11 mouse cellular contexts compared by ENCODE assay signal in the genomic region with DNA sequence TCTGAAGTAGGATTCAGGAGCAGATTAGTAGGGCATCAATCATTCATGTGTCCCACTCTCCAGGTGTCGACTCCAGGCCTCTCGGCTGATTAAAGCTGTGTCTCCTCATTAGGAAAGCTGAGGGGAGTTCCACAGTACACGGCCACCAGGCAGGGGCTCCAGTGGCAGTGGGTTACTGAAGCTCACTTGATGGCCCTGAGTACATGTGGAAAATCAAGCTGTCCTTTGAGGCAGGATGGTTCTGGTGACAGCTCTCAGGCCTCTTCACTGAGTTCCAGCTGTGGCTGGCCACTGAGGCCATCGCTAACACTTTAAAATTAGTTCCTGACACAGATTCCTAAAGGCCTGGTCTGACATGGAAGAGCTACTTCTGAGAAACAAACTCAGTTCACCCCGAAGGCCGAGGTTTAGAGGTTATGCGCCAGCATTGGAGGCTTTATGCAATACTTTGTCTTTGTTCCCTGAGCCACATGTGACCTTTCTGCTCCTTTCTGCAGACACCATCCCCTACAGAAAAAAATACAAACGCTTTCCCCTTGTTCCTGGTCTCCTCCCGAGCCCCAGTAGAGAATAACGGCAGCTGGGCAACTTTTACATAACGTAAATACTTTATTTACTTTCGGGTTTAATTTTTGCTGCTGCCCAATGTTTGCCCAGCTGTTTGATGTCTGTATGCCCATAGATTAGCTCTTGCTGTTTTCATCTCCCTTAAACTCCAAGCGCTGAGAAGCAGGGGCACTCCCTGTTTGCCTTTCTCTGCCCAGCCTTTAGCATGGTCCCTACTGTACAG.
DNase-seq lines count a peak whose midpoint lies in the region; ATAC-seq and TF ChIP-seq lines count a peak whose summit lies in the region.
"Had no signal": no experiment of that assay in that cellular context is flagged by ENCODE, and none has a peak within 500 bp of the region (broad histone marks: within the 10 kb centered on the region; RNA-seq: fewer than 3 reads in every experiment).

No protein-coding gene starts in this region.

- no peaks in the 10 kb centered on the region for H3K27me3 ChIP-seq in heart, adult 2 months (ENCODE audit: control insufficient read depth, insufficient read depth, low read length)
- H3K27me3 ChIP-seq in midbrain, embryonic 13.5 days, result no peaks in the 10 kb centered on the region
- no peaks in the 10 kb centered on the region for H3K27me3 ChIP-seq in midbrain, embryonic 16.5 days (ENCODE audit: control insufficient read depth, insufficient read depth, low read depth, low read length)
- no peaks in the 10 kb centered on the region for H3K27me3 ChIP-seq in intestine, embryonic 15.5 days (replicated peaks)
- H3K27me3 ChIP-seq in stomach, postnatal 0 days (ENCODE audit: control insufficient read depth, insufficient read depth, low read length), result no peaks in the 10 kb centered on the region
- H3K27me3 ChIP-seq in cerebellum, adult 2 months (ENCODE audit: control insufficient read depth, insufficient read depth, low read length), result peaks cover under 1% of the 10 kb centered on the region; the same call in 1 of the 2 replicates
- H3K27me3 ChIP-seq: neural tube, embryonic 12.5 days had no signal

- peak overlapping the region; percentile 68 for H3K27ac ChIP-seq in heart, adult 2 months
- H3K27ac ChIP-seq in midbrain, embryonic 13.5 days, result peak overlapping the region; percentile 25; the same call in 1 of the 2 replicates
- no peak overlapping the region for H3K27ac ChIP-seq in midbrain, embryonic 16.5 days (ENCODE audit: low read length)
- H3K27ac ChIP-seq in intestine, embryonic 15.5 days, result no peak overlapping the region
- peak overlapping the region; percentile 76 for H3K27ac ChIP-seq in stomach, postnatal 0 days (replicated peaks)
- no peak overlapping the region for H3K27ac ChIP-seq in cerebellum, adult 2 months (ENCODE audit: insufficient read depth, low read length)
- H3K27ac ChIP-seq: neural tube, embryonic 12.5 days had no signal

- TF ChIP-seq EP300 in heart, adult 2 months (IDR thresholded peaks at IDR 0.05; ENCODE audit: insufficient read depth, low read depth, low read length), result no peak
- TF ChIP-seq EP300 in stomach, postnatal 0 days (optimal IDR thresholded peaks at IDR 0.05), result no peak

- TF ChIP-seq POLR2A in heart, adult 2 months (IDR thresholded peaks at IDR 0.05; ENCODE audit: insufficient read depth, low read depth, low read length), result no peak
- TF ChIP-seq POLR2A in cerebellum, adult 2 months (IDR thresholded peaks at IDR 0.05; ENCODE audit: borderline replicate concordance, insufficient read depth, low read length), result no peak

- TF ChIP-seq CTCF in heart, adult 2 months (IDR thresholded peaks at IDR 0.05), result no peak
- TF ChIP-seq CTCF in stomach, postnatal 0 days (IDR thresholded peaks at IDR 0.05; ENCODE audit: low read depth), result no peak
- no peak for TF ChIP-seq CTCF in cerebellum, adult 2 months (IDR thresholded peaks at IDR 0.05; ENCODE audit: borderline replicate concordance, insufficient read depth, low read depth, low read length)

- no peak overlapping the region for H3K4me2 ChIP-seq in midbrain, embryonic 13.5 days (replicated peaks)
- no peak overlapping the region for H3K4me2 ChIP-seq in midbrain, embryonic 16.5 days (ENCODE audit: low read length)
- H3K4me2 ChIP-seq in intestine, embryonic 15.5 days (replicated peaks), result no peak overlapping the region
- no peak overlapping the region; the same call in 1 of the 2 replicates for H3K4me2 ChIP-seq in stomach, postnatal 0 days (replicated peaks; ENCODE audit: low read depth)
- H3K4me2 ChIP-seq: neural tube, embryonic 12.5 days had no signal

- H3K4me3 ChIP-seq in heart, adult 2 months, result no peak overlapping the region
- no peak overlapping the region for H3K4me3 ChIP-seq in midbrain, embryonic 13.5 days (replicated peaks)
- no peak overlapping the region for H3K4me3 ChIP-seq in midbrain, embryonic 16.5 days (ENCODE audit: low read depth, low read length)
- H3K4me3 ChIP-seq in intestine, embryonic 15.5 days (replicated peaks), result no peak overlapping the region
- no peak overlapping the region for H3K4me3 ChIP-seq in stomach, postnatal 0 days (ENCODE audit: low read depth, low read length)
- H3K4me3 ChIP-seq in cerebellum, adult 2 months (replicated peaks; ENCODE audit: insufficient read depth, low read depth, low read length), result no peak overlapping the region
- H3K4me3 ChIP-seq: neural tube, embryonic 12.5 days had no signal

- 0 out of 2 replicates have a peak, but pooled peaks have one; percentile 34 for ATAC-seq in midbrain, embryonic 13.5 days
- ATAC-seq in midbrain, embryonic 16.5 days, result no peak
- ATAC-seq in intestine, embryonic 15.5 days, result peak; percentile 77
- ATAC-seq in stomach, postnatal 0 days (ENCODE audit: low FRiP score, low TSS enrichment), result peak; percentile 86

- H3K36me3 ChIP-seq in heart, adult 2 months (ENCODE audit: control insufficient read depth, insufficient read depth, low read length), result no peaks in the 10 kb centered on the region
- no peaks in the 10 kb centered on the region for H3K36me3 ChIP-seq in midbrain, embryonic 13.5 days
- H3K36me3 ChIP-seq in midbrain, embryonic 16.5 days (ENCODE audit: control insufficient read depth, insufficient read depth, low read length), result no peaks in the 10 kb centered on the region
- no peaks in the 10 kb centered on the region for H3K36me3 ChIP-seq in intestine, embryonic 15.5 days
- H3K36me3 ChIP-seq in stomach, postnatal 0 days (ENCODE audit: control insufficient read depth, insufficient read depth, low read length), result no peaks in the 10 kb centered on the region
- H3K36me3 ChIP-seq: neural tube, embryonic 12.5 days had no signal

- peak in 1 of 2 experiments; percentile 34 for DNase-seq in heart, adult 2 months
- no peak for DNase-seq in heart, postnatal 36 days
- DNase-seq in stomach, postnatal 0 days (ENCODE audit: low spot score), result peak; percentile 52
- DNase-seq in cerebellum, postnatal 14 days, result no peak
- DNase-seq in cerebellum, adult 2 months, result no peak
- DNase-seq: cerebellum, adult 9-11 months; kidney, postnatal 14 days had no signal

- no peaks in the 10 kb centered on the region for H3K79me2 ChIP-seq in heart, adult 2 months (replicated peaks; ENCODE audit: control insufficient read depth, insufficient read depth, low read length)

- 49% methylated on average over 13 of the region's 13 CpGs for WGBS in heart, adult 2 months
- 31% methylated on average over 13 of the region's 13 CpGs for WGBS in midbrain, embryonic 13.5 days
- 24% methylated on average over 13 of the region's 13 CpGs for WGBS in midbrain, embryonic 16.5 days
- WGBS in intestine, embryonic 15.5 days, result 33% methylated on average over 13 of the region's 13 CpGs
- 27% methylated on average over 13 of the region's 13 CpGs for WGBS in stomach, postnatal 0 days
- WGBS in cerebellum, adult 2 months, result 69% methylated on average over 13 of the region's 13 CpGs

- H3K4me1 ChIP-seq in heart, adult 2 months (ENCODE audit: control insufficient read depth, insufficient read depth, low read length), result peaks cover 10% of the 10 kb centered on the region
- peaks cover 22% of the 10 kb centered on the region for H3K4me1 ChIP-seq in midbrain, embryonic 13.5 days (replicated peaks)
- peaks cover 9% of the 10 kb centered on the region; the same call in 1 of the 2 replicates for H3K4me1 ChIP-seq in midbrain, embryonic 16.5 days (ENCODE audit: control insufficient read depth, insufficient read depth, low read length)
- peaks cover 5% of the 10 kb centered on the region for H3K4me1 ChIP-seq in intestine, embryonic 15.5 days (replicated peaks)
- H3K4me1 ChIP-seq in stomach, postnatal 0 days (replicated peaks; ENCODE audit: control insufficient read depth, insufficient read depth), result peaks cover 6% of the 10 kb centered on the region; the same call in 1 of the 2 replicates
- no peaks in the 10 kb centered on the region for H3K4me1 ChIP-seq in cerebellum, adult 2 months (ENCODE audit: control insufficient read depth, insufficient read depth, low read length)

- H3K9me3 ChIP-seq in midbrain, embryonic 13.5 days, result no peaks in the 10 kb centered on the region
- H3K9me3 ChIP-seq in midbrain, embryonic 16.5 days (replicated peaks; ENCODE audit: control insufficient read depth, low read length, poor library complexity, severe bottlenecking), result no peaks in the 10 kb centered on the region; the same call in 1 of the 2 replicates
- H3K9me3 ChIP-seq in intestine, embryonic 15.5 days, result no peaks in the 10 kb centered on the region
- H3K9me3 ChIP-seq in stomach, postnatal 0 days (ENCODE audit: control insufficient read depth, low read length), result no peaks in the 10 kb centered on the region
- H3K9me3 ChIP-seq: neural tube, embryonic 12.5 days had no signal

- intact Hi-C loops in heart, adult 2 months (cut with DNase I), result no loop called here
- intact Hi-C loops in heart, postnatal 36 days (cut with DNase I), result no loop called here

- no peak overlapping the region for H3K9ac ChIP-seq in heart, adult 2 months (ENCODE audit: low read depth, low read length)
- no peak overlapping the region for H3K9ac ChIP-seq in midbrain, embryonic 13.5 days (replicated peaks)
- H3K9ac ChIP-seq in midbrain, embryonic 16.5 days (ENCODE audit: low read depth, low read length), result no peak overlapping the region
- H3K9ac ChIP-seq in intestine, embryonic 15.5 days, result no peak overlapping the region
- H3K9ac ChIP-seq in stomach, postnatal 0 days (ENCODE audit: low read length), result peak overlapping the region; percentile 38; the same call in 1 of the 2 replicates
- H3K9ac ChIP-seq: neural tube, embryonic 12.5 days had no signal

Comparison
In these comparisons a context has a peak if more than half of its experiments do, and no peak if none do; other contexts are left out.
1. H3K27ac ChIP-seq: peak in heart, adult 2 months (single experiment), midbrain, embryonic 13.5 days (single experiment) and stomach, postnatal 0 days (single experiment); none in midbrain, embryonic 16.5 days (single experiment), intestine, embryonic 15.5 days (single experiment) and cerebellum, adult 2 months (single experiment).